Mouse (Mus musculus) layer of hippocampus, adult 9-10 months (tissue): ENCODE data around the gene Nxph1.

Experiments used
- DNase-seq: peaks from one replicate; pipeline ENCODE4 v3.0.0; 2022; ENCODE audit warnings: low spot score

Nxph1 gene

GRCm38 (mm10) chr6:8948131-8948470 is at the start of gene Nxph1:
Gene Nxph1, plus strand, starts transcription at chr6:8948431.
- DNase-seq, result no peak

DNA sequence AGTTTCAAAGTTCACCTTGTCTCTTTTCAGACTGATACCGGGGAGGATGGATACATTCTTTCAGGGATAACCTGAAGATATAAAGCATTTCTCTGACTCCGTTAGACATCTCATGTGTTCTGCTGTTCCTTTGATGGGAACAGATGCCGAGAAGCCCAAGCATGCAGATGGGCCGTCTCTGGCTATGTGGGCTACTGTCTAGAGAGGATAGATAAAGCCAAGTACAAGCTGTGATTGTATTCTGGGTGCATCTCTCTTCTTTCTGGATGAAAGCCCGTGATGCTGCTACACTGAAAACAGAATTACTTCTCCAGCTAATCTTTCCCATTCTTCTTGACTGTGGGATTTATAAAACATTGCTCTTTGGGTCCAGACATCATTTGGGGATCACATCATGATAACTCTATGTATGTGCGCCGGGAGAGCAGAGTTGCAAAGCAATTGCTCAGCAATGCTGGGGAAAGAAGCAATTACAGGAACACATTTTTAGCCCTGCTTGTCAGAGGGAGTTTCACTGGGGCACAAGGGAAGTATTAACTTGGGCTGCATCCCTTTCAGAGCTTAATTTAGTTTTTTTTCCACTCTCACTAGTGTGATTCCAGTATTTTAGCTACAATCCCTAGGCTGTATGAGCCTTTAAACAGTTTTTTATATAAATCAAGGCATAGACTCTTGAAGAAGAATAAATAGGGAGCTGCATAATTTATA is 48.1 kb upstream of the Nxph1 start:
- peak; percentile 31 for DNase-seq

- DNase-seq, result no peak
These were observed 47.5 kb upstream of the Nxph1 start for GRCm38 (mm10) chr6:8900729-8901122.

GRCm38 (mm10) chr6:8907917-8908316 is 40.3 kb upstream of the Nxph1 start:
- no peak for DNase-seq

DNA sequence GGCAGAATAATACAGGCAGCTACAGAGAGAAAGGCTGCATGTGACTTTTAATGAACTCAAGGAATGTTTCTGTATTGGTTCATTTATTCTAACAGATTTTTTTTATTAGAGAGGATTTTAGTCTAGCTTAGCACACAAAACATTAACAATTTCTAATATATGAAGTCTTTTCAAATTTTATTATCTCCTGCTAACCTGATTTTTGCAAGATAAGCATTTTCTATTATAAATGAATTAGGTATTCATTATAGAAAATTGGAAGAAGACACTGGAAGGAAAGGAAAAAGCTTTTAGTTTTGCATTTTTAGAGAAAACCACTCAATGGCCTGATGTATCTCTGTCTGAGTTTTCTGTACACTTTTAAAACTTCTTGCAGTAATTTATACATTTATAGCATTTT is 34.8 kb upstream of the Nxph1 start:
- no peak for DNase-seq

- no peak for DNase-seq
These were observed 33.5 kb upstream of the Nxph1 start for GRCm38 (mm10) chr6:8914682-8915081.

GRCm38 (mm10) chr6:8924481-8924880 is 23.8 kb upstream of the Nxph1 start:
- DNase-seq, result no peak

GRCm38 (mm10) chr6:8935241-8935640 is 13.0 kb upstream of the Nxph1 start:
- no peak for DNase-seq

DNA sequence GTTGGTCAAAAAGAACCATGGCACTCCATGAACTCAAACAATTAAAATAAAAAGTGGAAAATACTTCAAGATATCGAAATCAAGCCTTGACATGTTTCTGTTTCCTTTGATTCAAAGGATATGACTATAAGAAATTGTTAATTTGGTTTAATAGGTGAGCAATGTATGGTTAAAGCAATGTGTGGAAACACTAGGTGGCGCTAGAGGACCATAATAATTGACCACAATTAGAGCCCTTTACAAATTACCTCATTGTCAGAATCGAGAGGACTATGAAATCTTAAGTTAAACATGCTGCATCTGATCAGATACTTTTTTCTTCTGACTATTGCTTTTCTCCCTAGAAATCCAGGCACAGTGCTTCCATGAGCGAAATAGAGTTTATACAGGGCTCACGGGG is 12.5 kb upstream of the Nxph1 start:
- peak; percentile 85 for DNase-seq

- no peak for DNase-seq
These were observed 12.1 kb upstream of the Nxph1 start for GRCm38 (mm10) chr6:8936168-8936567.

- no peak for DNase-seq
These were observed 510 bp downstream of the Nxph1 start for GRCm38 (mm10) chr6:8948471-8949411.

DNA sequence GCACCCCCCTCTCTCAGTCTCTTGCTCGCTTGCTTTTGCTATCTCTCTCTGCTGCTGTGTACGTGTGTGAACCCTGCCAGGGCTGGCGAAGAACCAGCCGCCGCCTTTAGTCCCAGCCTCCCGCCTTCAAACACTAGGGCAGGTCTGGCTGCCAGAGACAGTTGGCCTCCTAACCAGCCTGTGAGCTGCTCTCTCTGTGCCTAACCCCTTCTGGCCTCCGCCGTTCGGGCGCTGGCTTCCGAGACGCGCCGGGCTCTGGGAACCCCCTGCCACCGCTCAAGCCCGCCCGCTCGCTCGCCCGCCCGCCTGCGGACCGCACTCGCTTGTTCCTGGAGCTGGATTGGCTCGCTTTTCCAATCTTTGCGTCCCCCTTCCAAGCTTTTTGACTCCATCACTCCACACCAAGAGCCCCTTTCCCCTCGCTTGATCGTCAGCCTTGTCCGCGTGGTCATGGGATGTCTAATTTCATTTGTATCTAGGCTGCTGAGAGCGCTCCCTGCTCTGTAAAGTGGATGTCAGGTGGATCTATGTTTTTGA is 1.5 kb downstream of the Nxph1 start:
- no peak for DNase-seq

- no peak for DNase-seq
These were observed 2.5 kb downstream of the Nxph1 start for GRCm38 (mm10) chr6:8950611-8951325.

- no peak for DNase-seq
These were observed 3.1 kb downstream of the Nxph1 start for GRCm38 (mm10) chr6:8951326-8951695.

DNA sequence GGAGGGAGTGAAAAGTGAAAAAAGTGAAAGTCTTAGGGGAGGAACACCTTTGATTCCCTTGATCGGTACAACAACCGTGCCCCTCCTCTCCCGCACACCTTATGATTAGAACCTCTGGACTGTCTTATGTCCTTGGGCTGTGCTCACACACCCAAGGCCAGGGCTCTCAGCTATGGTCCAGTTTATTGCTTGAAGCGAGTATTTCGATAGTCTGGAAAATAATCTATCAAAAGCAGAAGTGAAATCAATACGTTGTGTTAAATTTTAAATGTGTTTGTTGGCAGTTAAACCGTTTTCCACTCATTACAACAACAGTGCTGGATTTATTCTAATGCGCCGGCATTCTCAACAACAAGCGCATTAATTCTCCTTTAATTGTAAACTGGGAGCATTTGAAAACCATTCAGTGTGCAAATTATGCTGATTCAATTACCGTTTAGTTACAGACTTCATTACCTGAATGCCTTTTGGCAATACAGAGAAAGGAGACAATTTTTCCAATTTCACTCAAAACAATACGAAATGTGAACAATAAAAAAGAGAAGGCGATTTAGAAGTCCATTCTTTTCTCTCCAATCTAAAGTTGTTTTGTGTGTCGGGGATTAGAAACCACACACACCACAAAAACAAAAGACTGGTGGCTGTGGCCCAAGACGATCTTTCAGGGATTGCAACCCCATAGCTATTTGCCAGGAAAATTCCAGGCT is 3.8 kb downstream of the Nxph1 start:
- DNase-seq, result no peak

- DNase-seq, result no peak
These were observed 7.7 kb downstream of the Nxph1 start for GRCm38 (mm10) chr6:8955817-8956529.

DNA sequence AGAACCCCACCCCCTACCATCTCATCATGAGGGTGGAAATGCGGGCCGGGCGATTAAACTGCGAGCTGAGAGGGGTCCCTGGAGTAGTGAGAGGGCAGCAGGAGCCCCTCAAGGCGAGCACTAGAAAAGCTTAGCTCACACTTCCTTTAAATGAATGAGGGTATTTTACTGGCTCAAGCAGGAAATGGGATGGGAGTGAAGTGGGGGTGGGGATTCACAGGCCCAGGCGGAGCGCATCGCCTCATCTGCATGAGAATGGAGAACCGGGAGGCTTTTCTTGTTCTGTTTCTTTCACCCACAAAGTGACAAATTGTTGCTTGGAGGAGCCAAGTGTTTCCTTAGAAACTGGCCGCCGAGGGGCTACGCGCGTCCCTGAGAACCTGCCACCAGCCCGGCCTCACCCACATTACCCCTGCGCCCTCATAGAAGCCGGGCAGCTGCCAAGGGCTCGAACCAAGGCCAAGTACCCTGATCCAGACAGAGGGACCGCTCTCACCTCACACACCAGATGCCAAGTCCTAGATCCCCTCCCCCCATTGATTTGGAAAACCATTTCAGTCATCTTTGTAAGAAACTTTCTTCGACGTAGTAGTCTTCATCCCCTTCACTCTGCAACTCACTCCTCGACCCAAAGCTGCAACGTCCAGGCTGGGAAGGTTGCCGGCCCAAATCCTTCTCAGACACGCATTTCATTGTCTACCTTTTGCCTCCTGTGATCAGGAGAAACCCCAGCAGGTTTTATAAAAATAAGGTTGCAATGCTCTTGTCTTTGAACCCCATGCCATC is 8.7 kb downstream of the Nxph1 start:
- DNase-seq, result no peak

- DNase-seq, result no peak
These were observed 9.3 kb downstream of the Nxph1 start for GRCm38 (mm10) chr6:8957529-8957887.

- DNase-seq, result no peak
These were observed 10.1 kb downstream of the Nxph1 start for GRCm38 (mm10) chr6:8958081-8958919.

GRCm38 (mm10) chr6:8959810-8960209 is 11.6 kb downstream of the Nxph1 start:
- no peak for DNase-seq
